ENCODE assay signal across 8 mouse cellular contexts in the genomic region with DNA sequence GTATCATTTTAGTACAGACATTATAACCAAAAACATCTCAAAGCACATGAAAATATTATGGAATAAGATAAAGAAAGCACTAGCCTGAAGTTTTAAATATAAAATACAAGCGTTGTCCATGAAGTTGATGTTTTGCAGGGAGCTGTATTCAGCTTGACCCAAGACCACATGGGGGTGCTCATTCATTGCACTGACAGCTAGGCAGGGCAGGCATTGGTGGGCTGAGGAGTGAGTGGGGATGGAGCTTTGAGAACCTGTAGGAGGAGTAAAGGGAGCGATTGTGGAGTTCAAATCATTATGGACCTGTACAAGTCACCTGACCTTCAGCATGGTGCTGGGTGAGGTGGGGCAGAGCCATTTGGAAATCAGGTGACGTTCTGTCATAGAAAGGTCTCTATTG. TPM values are rescaled to one million over a fixed set of nuclear protein-coding genes. Genes with fewer than 3 reads are reported as not detected.
DNase-seq lines count a peak whose midpoint lies in the region; ATAC-seq and TF ChIP-seq lines count a peak whose summit lies in the region.

No protein-coding gene starts in this region.

- peak overlapping the region; percentile 64 for H3K4me2 ChIP-seq in lung, embryonic 15.5 days
- H3K4me2 ChIP-seq in stomach, embryonic 15.5 days = peak overlapping the region; percentile 55

- H3K27ac ChIP-seq in kidney, adult 2 months (ENCODE audit: insufficient read depth, low read depth, low read length) = no peak overlapping the region
- peak overlapping the region; percentile 80; the same call in 1 of the 2 replicates for H3K27ac ChIP-seq in lung, embryonic 15.5 days
- no peak overlapping the region for H3K27ac ChIP-seq in stomach, embryonic 15.5 days

- H3K9me3 ChIP-seq in lung, embryonic 15.5 days = no peaks in the 10 kb centered on the region
- H3K9me3 ChIP-seq in stomach, embryonic 15.5 days = no peaks in the 10 kb centered on the region

- peak; percentile 35 for TF ChIP-seq CTCF in kidney, adult 2 months (conservative IDR thresholded peaks at IDR 0.05; ENCODE audit: insufficient read depth, insufficient read length, low read depth, low read length)

- H3K36me3 ChIP-seq in kidney, adult 2 months (ENCODE audit: control insufficient read depth, insufficient read depth, low read length) = no peaks in the 10 kb centered on the region
- no peaks in the 10 kb centered on the region for H3K36me3 ChIP-seq in lung, embryonic 15.5 days
- no peaks in the 10 kb centered on the region for H3K36me3 ChIP-seq in stomach, embryonic 15.5 days

- no peak overlapping the region for H3K4me3 ChIP-seq in kidney, adult 2 months (ENCODE audit: insufficient read depth, low read depth, low read length)
- peak overlapping the region; percentile 36 for H3K4me3 ChIP-seq in lung, embryonic 15.5 days
- H3K4me3 ChIP-seq in stomach, embryonic 15.5 days (replicated peaks) = peak overlapping the region; percentile 35

- 0 out of 2 replicates have a peak, but pooled peaks cover 2% of the 10 kb centered on the region for H3K4me1 ChIP-seq in kidney, adult 2 months (ENCODE audit: control insufficient read depth, insufficient read depth, low read length)
- H3K4me1 ChIP-seq in lung, embryonic 15.5 days = no peaks in the 10 kb centered on the region
- H3K4me1 ChIP-seq in stomach, embryonic 15.5 days = no peaks in the 10 kb centered on the region

- DNase-seq in kidney, adult 2 months = no peak
- no peak for DNase-seq in kidney, postnatal 25 days
- DNase-seq in embryo, embryonic 11 days = peak; percentile 78
- DNase-seq in heart, postnatal 4 days = peak; percentile 37
- DNase-seq in cerebellum, adult 9-11 months = no peak
- DNase-seq in right cerebral cortex, adult 2 months (ENCODE audit: low spot score in 2 of 2) = no peak

- WGBS in kidney, adult 2 months = 37% methylated on average over 3 of the region's 3 CpGs
- 27% methylated on average over 3 of the region's 3 CpGs for WGBS in lung, embryonic 15.5 days
- WGBS in stomach, embryonic 15.5 days = 30% methylated on average over 3 of the region's 3 CpGs

- ATAC-seq in lung, embryonic 15.5 days (ENCODE audit: borderline replicate concordance, extremely low read depth, low FRiP score, low TSS enrichment) = peak; percentile 82; the same call in 1 of the 2 replicates
- ATAC-seq in stomach, embryonic 15.5 days (ENCODE audit: insufficient read depth, low FRiP score, low read depth) = peak; percentile 68; the same call in 1 of the 2 replicates

- H3K27me3 ChIP-seq in kidney, adult 2 months (replicated peaks; ENCODE audit: control insufficient read depth, insufficient read depth, low read length) = no peaks in the 10 kb centered on the region
- no peaks in the 10 kb centered on the region for H3K27me3 ChIP-seq in lung, embryonic 15.5 days
- H3K27me3 ChIP-seq in stomach, embryonic 15.5 days (replicated peaks) = no peaks in the 10 kb centered on the region

- no peak for TF ChIP-seq POLR2A in kidney, adult 2 months (IDR thresholded peaks at IDR 0.05; ENCODE audit: low read depth, low read length)

- no peak overlapping the region for H3K9ac ChIP-seq in lung, embryonic 15.5 days
- no peak overlapping the region for H3K9ac ChIP-seq in stomach, embryonic 15.5 days

RNA-seq across cellular contexts. Expression of a gene that starts 14.1 kb away (rescaled TPM):
- polyA plus RNA-seq in kidney, adult 2 months (2012; rRNA removed) = 0.08 and 0.11 TPM in 2 replicates
- under 1 TPM in 1 of 2 experiments, not detected in 1; 0.16 TPM for total RNA-seq in heart, postnatal 4 days (2021)
- 1.1 and 1.8 TPM in 2 replicates for polyA plus RNA-seq in lung, embryonic 15.5 days (2015; fragmentation: Nextera tagmentation; extraction: Ambion mirVana)
- polyA plus RNA-seq in stomach, embryonic 15.5 days (2015; fragmentation: Nextera tagmentation; extraction: Ambion mirVana) = 0.17 and 0.19 TPM in 2 replicates

RNA-seq across cellular contexts. Expression of a gene that starts 24.8 kb away (rescaled TPM):
- polyA plus RNA-seq in kidney, adult 2 months (2012; rRNA removed) = 3.4 and 3.5 TPM in 2 replicates
- total RNA-seq in heart, postnatal 4 days (2021) = 1 to 10 TPM; 5.5 to 7.9 TPM
- polyA plus RNA-seq in lung, embryonic 15.5 days (2015; fragmentation: Nextera tagmentation; extraction: Ambion mirVana) = 12.6 and 20.3 TPM in 2 replicates
- polyA plus RNA-seq in stomach, embryonic 15.5 days (2015; fragmentation: Nextera tagmentation; extraction: Ambion mirVana) = 8.8 and 11.7 TPM in 2 replicates

Comparison
In these comparisons a context has a peak if more than half of its experiments do, and no peak if none do; other contexts are left out.
1. DNase-seq: peak in embryo, embryonic 11 days (single experiment) and heart, postnatal 4 days (single experiment); none in kidney, adult 2 months (single experiment), kidney, postnatal 25 days (0 of 2), cerebellum, adult 9-11 months (single experiment) and right cerebral cortex, adult 2 months (0 of 2).